ENCODE assay signal across 29 mouse cellular contexts in genomic region chr15:12420376-12420775, GRCm38 (mm10).
"Had no signal": no experiment of that assay in that cellular context is flagged by ENCODE, and none has a peak within 500 bp of the region (broad histone marks: within the 10 kb centered on the region; RNA-seq: fewer than 3 reads in every experiment).

No protein-coding gene starts in this region.

- H3K4me3 ChIP-seq: heart, embryonic 12.5 days; heart, embryonic 13.5 days; heart, embryonic 15.5 days; hindbrain, embryonic 10.5 days; hindbrain, embryonic 12.5 days; hindbrain, embryonic 13.5 days; hindbrain, embryonic 15.5 days; intestine, embryonic 15.5 days; kidney, embryonic 15.5 days; layer of hippocampus, adult 2 months; left cerebral cortex, adult 2 months had no signal

- DNase-seq: heart, postnatal 10 days; heart, postnatal 14 days; heart, postnatal 4 days; kidney, adult 11 months; kidney, adult 18-20 months; kidney, adult 2 months; kidney, adult 8-10 months; kidney, adult 9 months; kidney, postnatal 10 days; kidney, postnatal 14 days; kidney, postnatal 25 days; kidney, postnatal 36 days; kidney, postnatal 4 days; layer of hippocampus, adult 9-11 months; layer of hippocampus, postnatal 36 days had no signal

- H3K27ac ChIP-seq: heart, embryonic 13.5 days; heart, embryonic 15.5 days; hindbrain, embryonic 10.5 days; hindbrain, embryonic 12.5 days; hindbrain, embryonic 13.5 days; hindbrain, embryonic 14.5 days; hindbrain, embryonic 15.5 days; hindbrain, postnatal 0 days; intestine, embryonic 15.5 days; kidney, embryonic 15.5 days; kidney, postnatal 0 days; layer of hippocampus, adult 2 months; left cerebral cortex, adult 2 months had no signal
